Mouse (Mus musculus) spleen, adult 2 months (tissue): ENCODE measurements around the gene Swsap1.

Experiments
- CTCF ChIP-seq: fragments of 200-500 bp; IDR thresholded peaks from 2 replicates; pipeline ENCODE4 v1.5.1; 2011; ENCODE audit warnings: mild to moderate bottlenecking, inconsistent platforms; ENCODE audit not compliant: insufficient read depth, insufficient read length, insufficient replicate concordance; ENCODE audit errors: extremely low read depth
- POLR2A ChIP-seq: fragments of 200-500 bp; IDR thresholded peaks from 2 replicates; pipeline ENCODE4 v1.6.1; 2011; ENCODE audit warnings: low read depth, low read length, inconsistent platforms

- no peak for TF ChIP-seq POLR2A
- no peak for TF ChIP-seq CTCF
Observed at GRCm38 (mm10) chr9:22000296-22000695, 44.7 kb downstream of the Swsap1 start.
